8 mouse cellular contexts compared by ENCODE assay signal in the genomic region with DNA sequence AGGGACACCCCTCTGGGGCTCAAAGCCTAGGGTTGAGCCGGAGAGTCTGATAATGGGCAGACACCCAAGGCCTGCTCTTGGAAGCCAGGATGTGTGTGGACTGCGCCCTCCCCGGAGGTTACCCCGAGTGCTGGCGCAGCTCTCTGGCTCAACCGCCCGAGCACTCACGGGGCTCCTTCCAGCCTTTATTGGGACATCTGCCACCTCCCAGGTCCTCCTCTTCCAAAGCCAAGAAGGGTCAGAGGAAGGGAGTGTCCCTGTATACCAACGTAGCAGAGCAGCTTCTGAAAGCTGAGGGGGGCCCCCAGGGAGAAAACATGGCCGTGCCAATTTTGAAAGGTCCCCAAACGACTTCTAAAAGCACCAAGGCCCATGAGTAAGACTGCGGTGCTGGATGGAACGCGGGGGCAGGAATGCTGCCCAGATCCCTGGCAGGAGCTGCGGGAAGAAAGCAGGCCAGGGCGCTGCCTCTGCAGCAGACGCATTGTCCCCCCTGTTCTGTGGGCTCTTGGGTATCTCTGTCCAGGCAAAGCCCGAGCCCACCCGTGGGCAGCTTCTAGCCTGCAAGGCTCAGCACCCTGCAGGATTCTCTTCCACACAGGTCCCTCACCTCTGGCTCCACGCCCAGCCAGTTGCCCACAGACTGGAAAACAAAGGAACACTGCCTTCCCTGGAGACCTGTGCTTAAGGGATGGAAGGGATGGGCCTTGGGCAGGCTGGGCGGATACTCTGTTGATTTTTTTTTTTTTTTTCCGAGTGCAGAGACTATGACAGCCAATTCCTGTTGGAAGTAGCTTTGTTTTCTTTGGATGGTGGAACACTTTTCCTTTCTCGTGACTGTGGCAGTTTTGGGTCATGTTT. TPM values are rescaled to one million over a fixed set of nuclear protein-coding genes. Genes with fewer than 3 reads are reported as not detected.
A peak's percentile ranks its signal among the peaks of the same experiment; 100 is the strongest.
DNase-seq lines count a peak whose midpoint lies in the region; ATAC-seq and TF ChIP-seq lines count a peak whose summit lies in the region.

No protein-coding gene starts in this region.

- no peak overlapping the region for H3K4me2 ChIP-seq in hindbrain, embryonic 14.5 days (replicated peaks)

- H3K79me2 ChIP-seq in MEL (ENCODE audit: control insufficient read depth, insufficient read depth, low read length, poor library complexity), result no peaks in the 10 kb centered on the region

- TF ChIP-seq POLR2A in MEL (IDR thresholded peaks at IDR 0.05; ENCODE audit: control insufficient read depth in 1 of 2, insufficient read depth in 1 of 2, low read depth in 1 of 2, low read length in 2 of 2, poor library complexity in 1 of 2), result no peak

- peaks cover 0 to 7% of the 10 kb centered on the region in 2 experiments; a peak in 2 of 4 replicates for H3K4me1 ChIP-seq in MEL (ENCODE audit: control insufficient read depth in 1 of 2, insufficient read depth in 2 of 2, low read length in 2 of 2)
- H3K4me1 ChIP-seq in hindbrain, embryonic 14.5 days (replicated peaks; ENCODE audit: control insufficient read depth, insufficient read depth, low read length), result no peaks in the 10 kb centered on the region

- TF ChIP-seq RAD21 in MEL (IDR thresholded peaks at IDR 0.05; ENCODE audit: low read depth, low read length), result no peak

- TF ChIP-seq CTCF in MEL (IDR thresholded peaks at IDR 0.05 in 2 of 3, conservative IDR thresholded peaks at IDR 0.05 in 1 of 3; ENCODE audit: control insufficient read depth in 1 of 3, insufficient read depth in 1 of 3, low read depth in 2 of 3, low read length in 3 of 3, poor library complexity in 1 of 3, severe bottlenecking in 1 of 3), result no peak

- DNase-seq in MEL (ENCODE audit: low read depth, low spot score), result no peak
- DNase-seq in frontal cortex, postnatal 10 days (ENCODE audit: low spot score in 2 of 2), result peak; percentile 32 to 37
- peak; percentile 48 for DNase-seq in hindbrain, embryonic 14.5 days (ENCODE audit: low spot score)
- peak; percentile 25 to 52 for DNase-seq in left cerebral cortex, adult 8-10 months (ENCODE audit: low spot score in 2 of 2)
- peak; percentile 73 for DNase-seq in ovary, adult 18-20 months (ENCODE audit: low spot score)
- no peak for DNase-seq in embryo, embryonic 11 days

- no peaks in the 10 kb centered on the region for H3K9me3 ChIP-seq in MEL (replicated peaks; ENCODE audit: insufficient read depth, low read length)
- no peaks in the 10 kb centered on the region for H3K9me3 ChIP-seq in hindbrain, embryonic 14.5 days (ENCODE audit: control insufficient read depth, low read length)

- ATAC-seq in cerebellum, adult (ENCODE audit: insufficient number of reproducible peaks, low FRiP score, low TSS enrichment), result peak; percentile 83
- ATAC-seq in hindbrain, embryonic 14.5 days (ENCODE audit: low FRiP score), result no peak
- ATAC-seq in activated CD4-positive, CD25-positive, alpha-beta regulatory T cell, adult 4 months, result no peak

- H3K36me3 ChIP-seq in MEL (ENCODE audit: control insufficient read depth in 1 of 2, insufficient read depth in 2 of 2, low read length in 2 of 2), result peaks cover 0 to 6% of the 10 kb centered on the region in 2 experiments; a peak in 2 of 4 replicates
- no peaks in the 10 kb centered on the region for H3K36me3 ChIP-seq in hindbrain, embryonic 14.5 days (replicated peaks; ENCODE audit: control insufficient read depth, insufficient read depth)

- no peak for TF ChIP-seq EP300 in MEL (IDR thresholded peaks at IDR 0.05; ENCODE audit: low read depth in 1 of 2, low read length in 2 of 2)

- no peak overlapping the region for H3K27ac ChIP-seq in MEL (ENCODE audit: control insufficient read depth, low read depth, low read length)
- 0 out of 2 replicates have a peak overlapping the region, but pooled peaks have one; percentile 16 for H3K27ac ChIP-seq in hindbrain, embryonic 14.5 days

- H3K27me3 ChIP-seq in MEL (ENCODE audit: control insufficient read depth in 1 of 2, insufficient read depth in 2 of 2, low read length in 2 of 2), result peaks cover 2 to 3% of the 10 kb centered on the region in 2 experiments; a peak in 3 of 4 replicates
- no peaks in the 10 kb centered on the region for H3K27me3 ChIP-seq in hindbrain, embryonic 14.5 days (ENCODE audit: control insufficient read depth, insufficient read depth, low read length)

- WGBS in hindbrain, embryonic 14.5 days, result 66% methylated on average over 23 of the region's 23 CpGs

- H3K9ac ChIP-seq in MEL (ENCODE audit: control insufficient read depth, low read depth, low read length, poor library complexity, severe bottlenecking), result no peak overlapping the region
- H3K9ac ChIP-seq in hindbrain, embryonic 14.5 days, result no peak overlapping the region

- H3K4me3 ChIP-seq in MEL (ENCODE audit: control insufficient read depth in 1 of 2, insufficient read depth in 1 of 2, low read depth in 2 of 2, low read length in 2 of 2), result no peak overlapping the region
- H3K4me3 ChIP-seq in hindbrain, embryonic 14.5 days (replicated peaks; ENCODE audit: low read length), result no peak overlapping the region

TF ChIP-seq in MEL, 35 proteins besides CTCF, POLR2A, EP300 and RAD21:
- TF ChIP-seq POLR2AphosphoS5 (IDR thresholded peaks at IDR 0.05; ENCODE audit: borderline replicate concordance, low read depth, low read length) (no peak), ZNF384 (IDR thresholded peaks at IDR 0.05; ENCODE audit: low read depth, low read length) (0 out of 2 replicates have a peak, but pooled peaks have one; percentile 20)

RNA-seq across cellular contexts. Expression of gene Cyb5b, which starts 55.5 kb away (rescaled TPM):
- total RNA-seq in MEL (2012; rRNA removed), result 66.5 and 67.9 TPM in 2 replicates
- 10 to 100 TPM; 69.4 to 79.1 TPM for polyA plus RNA-seq in MEL (2012; ENCODE audit: insufficient read depth in 1 of 2, insufficient read length in 2 of 2, low read depth in 1 of 2, low replicate concordance in 2 of 2, missing spikeins in 1 of 2)
- 126 and 134 TPM in 2 replicates for polyA plus RNA-seq in hindbrain, embryonic 14.5 days (2014; fragmentation: Nextera tagmentation; extraction: Ambion mirVana)
- 100 to 1,000 TPM; 101 to 106 (median 102) TPM for total RNA-seq in left cerebral cortex, adult 8-10 months (2022)
- polyA plus RNA-seq in activated CD4-positive, CD25-positive, alpha-beta regulatory T cell, adult 4 months (2017; shearing (Covaris generic)), result 10 to 100 TPM; 36.6 to 37.2 TPM

Comparison
In these comparisons a context has a peak if more than half of its experiments do, and no peak if none do; other contexts are left out.
1. DNase-seq: peak in frontal cortex, postnatal 10 days (2 of 2), hindbrain, embryonic 14.5 days (single experiment), left cerebral cortex, adult 8-10 months (2 of 2) and ovary, adult 18-20 months (single experiment); none in MEL (single experiment) and embryo, embryonic 11 days (single experiment).